ENCODE assay signal across 8 mouse cellular contexts in the genomic region with DNA sequence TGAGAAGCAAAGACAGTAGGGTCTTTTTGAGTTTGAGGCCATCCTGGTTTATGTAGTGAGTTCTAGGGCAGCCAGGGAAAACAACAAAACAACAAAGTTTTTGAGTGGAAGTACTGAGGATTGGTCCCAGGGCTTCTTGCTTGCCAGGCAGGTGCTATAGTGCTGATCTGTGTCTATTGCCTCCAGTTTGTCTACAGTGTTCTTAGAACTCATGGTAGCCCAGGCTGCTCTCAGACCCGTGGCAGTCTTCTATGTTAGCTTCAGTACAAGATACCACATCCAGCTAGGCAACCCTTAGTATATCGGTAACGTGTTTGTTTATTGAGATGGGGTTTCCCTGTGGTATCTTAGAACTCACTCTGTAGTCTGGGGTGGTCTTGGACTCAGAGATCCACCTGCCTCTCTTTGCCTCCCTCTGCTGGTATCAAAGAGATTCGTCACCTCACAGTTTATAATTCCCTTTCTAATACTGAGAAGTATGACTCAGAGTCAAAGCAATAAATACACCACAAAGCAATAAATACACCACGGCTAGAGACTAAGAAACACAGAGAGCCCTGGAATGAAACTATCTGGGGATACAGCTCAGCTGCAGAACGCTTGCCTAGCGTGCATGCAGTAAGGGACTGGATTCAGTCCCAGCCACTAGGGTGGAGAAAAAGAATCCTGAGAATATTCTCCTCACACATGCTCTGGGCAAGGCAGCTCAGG. TPM values are rescaled to one million over a fixed set of nuclear protein-coding genes. Genes with fewer than 3 reads are reported as not detected.
A peak's percentile ranks its signal among the peaks of the same experiment; 100 is the strongest.
DNase-seq lines count a peak whose midpoint lies in the region; ATAC-seq and TF ChIP-seq lines count a peak whose summit lies in the region.

No protein-coding gene starts in this region.

- H3K27me3 ChIP-seq in limb, embryonic 12.5 days, result no peaks in the 10 kb centered on the region
- H3K27me3 ChIP-seq in limb, embryonic 10.5 days (ENCODE audit: low read depth, poor library complexity, severe bottlenecking), result no peaks in the 10 kb centered on the region
- no peaks in the 10 kb centered on the region for H3K27me3 ChIP-seq in limb, embryonic 15.5 days

- 52% methylated on average over 7 of the region's 7 CpGs for WGBS in limb, embryonic 12.5 days
- 71% methylated on average over 7 of the region's 7 CpGs for WGBS in limb, embryonic 10.5 days
- 52% methylated on average over 7 of the region's 7 CpGs for WGBS in bone marrow, adult 2 months
- 29% methylated on average over 7 of the region's 7 CpGs for WGBS in limb, embryonic 15.5 days

- H3K4me1 ChIP-seq in limb, embryonic 12.5 days (replicated peaks), result peaks cover 28% of the 10 kb centered on the region
- H3K4me1 ChIP-seq in limb, embryonic 10.5 days, result peaks cover 14% of the 10 kb centered on the region
- H3K4me1 ChIP-seq in bone marrow, adult 2 months (ENCODE audit: control insufficient read depth, insufficient read depth, low read length), result peaks cover 6% of the 10 kb centered on the region; the same call in 1 of the 2 replicates
- peaks cover 22% of the 10 kb centered on the region for H3K4me1 ChIP-seq in limb, embryonic 15.5 days

- no peak overlapping the region for H3K27ac ChIP-seq in limb, embryonic 12.5 days
- no peak overlapping the region for H3K27ac ChIP-seq in limb, embryonic 10.5 days
- H3K27ac ChIP-seq in bone marrow, adult 2 months (ENCODE audit: control insufficient read depth, insufficient read depth, low read depth, low read length, poor library complexity), result no peak overlapping the region
- 0 out of 2 replicates have a peak overlapping the region, but pooled peaks have one; percentile 76 for H3K27ac ChIP-seq in limb, embryonic 15.5 days

- H3K4me2 ChIP-seq in limb, embryonic 12.5 days, result no peak overlapping the region
- H3K4me2 ChIP-seq in limb, embryonic 15.5 days, result no peak overlapping the region

- TF ChIP-seq POLR2A in bone marrow, adult 2 months (IDR thresholded peaks at IDR 0.05; ENCODE audit: borderline replicate concordance, control insufficient read depth, low read depth, low read length), result no peak

- DNase-seq in cerebellum, adult 9-10 months, result peak; percentile 65
- no peak for DNase-seq in cerebellum, postnatal 4 days (ENCODE audit: low spot score in 2 of 2)
- DNase-seq in limb, embryonic 10.5 days (ENCODE audit: low spot score), result no peak
- DNase-seq in ovary, postnatal 14 days (ENCODE audit: low spot score), result no peak
- no peak for DNase-seq in left cerebral cortex, postnatal 4 days

- peak; percentile 47; the same call in 1 of the 2 replicates for ATAC-seq in limb, embryonic 12.5 days (ENCODE audit: insufficient number of reproducible peaks, insufficient read depth, low FRiP score, low TSS enrichment, low read depth)
- no peak for ATAC-seq in limb, embryonic 15.5 days (ENCODE audit: insufficient number of reproducible peaks, low FRiP score, low TSS enrichment, low read depth)

- TF ChIP-seq CTCF in bone marrow, adult 2 months (IDR thresholded peaks at IDR 0.05; ENCODE audit: control insufficient read depth, insufficient read depth, low read length), result peak; percentile 8; the same call in 1 of the 2 replicates

- no peaks in the 10 kb centered on the region for H3K9me3 ChIP-seq in limb, embryonic 12.5 days
- no peaks in the 10 kb centered on the region for H3K9me3 ChIP-seq in limb, embryonic 10.5 days (replicated peaks)
- no peaks in the 10 kb centered on the region for H3K9me3 ChIP-seq in limb, embryonic 15.5 days

- intact Hi-C loops in left cerebral cortex, postnatal 4 days (cut with DNase I), result loop anchor here (10.0 kb wide), 2 partner anchors 49 to 939 kb away; a partner anchor contains a TSS

- no peaks in the 10 kb centered on the region for H3K36me3 ChIP-seq in limb, embryonic 12.5 days
- no peaks in the 10 kb centered on the region for H3K36me3 ChIP-seq in limb, embryonic 10.5 days
- H3K36me3 ChIP-seq in limb, embryonic 15.5 days, result no peaks in the 10 kb centered on the region

- no peak overlapping the region for H3K9ac ChIP-seq in limb, embryonic 12.5 days (replicated peaks)
- H3K9ac ChIP-seq in limb, embryonic 15.5 days, result no peak overlapping the region

- H3K4me3 ChIP-seq in limb, embryonic 12.5 days (replicated peaks), result no peak overlapping the region
- no peak overlapping the region for H3K4me3 ChIP-seq in limb, embryonic 10.5 days
- no peak overlapping the region for H3K4me3 ChIP-seq in bone marrow, adult 2 months (replicated peaks; ENCODE audit: control insufficient read depth, low read depth, low read length)
- no peak overlapping the region for H3K4me3 ChIP-seq in limb, embryonic 15.5 days

RNA-seq across cellular contexts. Expression of a gene that starts 51.1 kb away (rescaled TPM):
- 91.0 and 97.5 TPM in 2 replicates for polyA plus RNA-seq in limb, embryonic 12.5 days (2016; fragmentation: Nextera tagmentation; extraction: Ambion mirVana)
- polyA plus RNA-seq in limb, embryonic 10.5 days (2016; fragmentation: Nextera tagmentation; extraction: Ambion mirVana), result 77.6 and 96.4 TPM in 2 replicates
- 9.4 and 12.8 TPM in 2 replicates for polyA plus RNA-seq in bone marrow, adult 2 months (2011; ENCODE audit: insufficient read depth, insufficient read length, low replicate concordance, missing spikeins)
- polyA plus RNA-seq in limb, embryonic 15.5 days (2015; fragmentation: Nextera tagmentation; extraction: Ambion mirVana), result 65.6 and 76.9 TPM in 2 replicates
- 100 to 1,000 TPM; 124 to 127 TPM for total RNA-seq in left cerebral cortex, postnatal 4 days (2021)
